ENCODE assay signal across 14 mouse cellular contexts in the genomic region with DNA sequence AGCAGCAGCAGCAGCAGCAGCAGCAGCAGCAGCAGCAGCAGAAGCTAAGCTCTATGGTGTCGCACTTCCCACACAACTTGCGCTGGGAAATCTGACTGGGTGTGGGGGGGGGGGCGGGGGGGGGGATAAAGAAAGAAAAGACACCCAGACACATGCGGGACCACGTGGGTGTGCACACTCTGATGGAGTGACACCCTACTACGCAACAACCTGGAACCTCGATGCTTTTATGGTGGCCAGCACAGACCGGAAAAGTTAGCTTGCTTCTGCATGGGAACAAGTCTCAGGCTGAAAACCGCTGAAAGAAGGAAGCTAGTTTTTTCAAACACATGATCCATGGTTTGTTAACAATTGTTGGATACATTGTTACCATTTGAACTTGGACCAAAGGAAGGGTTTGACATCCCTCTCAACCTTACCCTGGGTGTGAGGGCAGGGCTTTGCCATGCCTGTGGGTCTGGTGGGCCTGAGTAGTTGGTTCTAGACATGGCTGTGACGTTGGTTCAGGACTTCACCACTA. TPM values are rescaled to one million over a fixed set of nuclear protein-coding genes. Genes with fewer than 3 reads are reported as not detected.
A peak's percentile ranks its signal among the peaks of the same experiment; 100 is the strongest.
DNase-seq lines count a peak whose midpoint lies in the region; ATAC-seq lines count a peak whose summit lies in the region.
"Had no signal": no experiment of that assay in that cellular context is flagged by ENCODE, and none has a peak within 500 bp of the region (broad histone marks: within the 10 kb centered on the region; RNA-seq: fewer than 3 reads in every experiment).

No protein-coding gene starts in this region.

- H3K9me3 ChIP-seq in heart, embryonic 16.5 days (replicated peaks; ENCODE audit: control insufficient read depth, low read length) = no peaks in the 10 kb centered on the region
- H3K9me3 ChIP-seq: G1E; midbrain, embryonic 10.5 days had no signal

- ATAC-seq in heart, embryonic 16.5 days (replicated peaks; ENCODE audit: extremely low read depth, insufficient read depth, low FRiP score) = no peak

- H3K4me3 ChIP-seq in heart, embryonic 16.5 days (ENCODE audit: low read length) = no peak overlapping the region
- H3K4me3 ChIP-seq: midbrain, embryonic 10.5 days had no signal

- no peak for DNase-seq in heart, adult 9 months (ENCODE audit: low spot score in 2 of 2)
- peak; percentile 37 for DNase-seq in lung, postnatal 36 days
- DNase-seq in lung, postnatal 14 days = no peak
- DNase-seq in left cerebral cortex, postnatal 14 days (ENCODE audit: low spot score in 2 of 2) = peak; percentile 59 to 73
- DNase-seq in right cerebral cortex, postnatal 36 days (ENCODE audit: low spot score in 2 of 2) = peak; percentile 48 to 59
- DNase-seq in ovary, adult 18-20 months (ENCODE audit: low spot score) = no peak
- no peak for DNase-seq in embryo, embryonic 10.5 days (ENCODE audit: low spot score)
- DNase-seq: adrenal gland, postnatal 10 days; gastrocnemius, postnatal 10 days; kidney, postnatal 36 days; thymus, postnatal 36 days had no signal

- peak overlapping the region; percentile 45 for H3K4me2 ChIP-seq in heart, embryonic 16.5 days (ENCODE audit: low read depth, low read length)

- H3K27ac ChIP-seq in heart, embryonic 16.5 days (ENCODE audit: low read length) = no peak overlapping the region
- H3K27ac ChIP-seq: midbrain, embryonic 10.5 days had no signal

- no peaks in the 10 kb centered on the region for H3K27me3 ChIP-seq in heart, embryonic 16.5 days (ENCODE audit: control insufficient read depth, insufficient read depth, low read length)

- 70% methylated on average over 9 of the region's 10 CpGs for WGBS in heart, embryonic 16.5 days

- no peak overlapping the region for H3K9ac ChIP-seq in heart, embryonic 16.5 days (ENCODE audit: low read length)

- intact Hi-C loops in left cerebral cortex, postnatal 14 days (cut with DNase I) = no loop called here

- 0 out of 2 replicates have a peak, but pooled peaks cover 2% of the 10 kb centered on the region for H3K4me1 ChIP-seq in heart, embryonic 16.5 days (ENCODE audit: control insufficient read depth, insufficient read depth, low read length)

- no peaks in the 10 kb centered on the region for H3K36me3 ChIP-seq in heart, embryonic 16.5 days (ENCODE audit: control insufficient read depth, insufficient read depth)
- H3K36me3 ChIP-seq: G1E; midbrain, embryonic 10.5 days had no signal

RNA-seq across cellular contexts. Expression of gene Cpsf6, which starts 17.4 kb away (rescaled TPM):
- polyA plus RNA-seq in heart, embryonic 16.5 days (2015; fragmentation: Nextera tagmentation; extraction: Ambion mirVana) = 85.7 and 89.7 TPM in 2 replicates
- 100 to 1,000 TPM; 102 TPM for total RNA-seq in left cerebral cortex, postnatal 14 days (2021)

Comparison
In these comparisons a context has a peak if more than half of its experiments do, and no peak if none do; other contexts are left out.
1. DNase-seq: peak in lung, postnatal 36 days (single experiment), left cerebral cortex, postnatal 14 days (2 of 2) and right cerebral cortex, postnatal 36 days (2 of 2); none in heart, adult 9 months (0 of 2), lung, postnatal 14 days (single experiment), ovary, adult 18-20 months (single experiment) and embryo, embryonic 10.5 days (single experiment).